Mouse (Mus musculus): ENCODE measurements around the gene Tagln2.

DNA sequence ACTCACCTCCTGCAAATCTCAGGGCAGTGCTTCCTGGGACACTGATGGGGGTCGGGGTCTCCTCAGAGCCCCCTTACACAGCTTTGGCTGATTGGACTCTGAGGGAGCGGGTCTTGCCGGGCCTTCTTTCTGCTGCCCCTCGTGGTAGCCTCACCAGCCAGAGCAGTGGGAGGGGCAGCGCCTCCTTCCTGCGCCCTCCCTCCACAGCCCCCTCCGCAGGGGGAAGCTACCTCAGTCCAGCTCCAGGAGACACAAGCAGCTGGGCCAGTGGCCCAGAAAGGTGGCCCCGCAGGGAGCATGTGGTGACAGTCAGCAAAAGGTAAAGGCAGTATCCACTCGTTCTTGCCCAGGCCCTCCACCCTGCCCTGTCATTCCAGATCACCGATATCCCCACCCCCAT is 2.4 kb upstream of the Tagln2 start:
- TF ChIP-seq CTCF (IDR thresholded peaks at IDR 0.05; ENCODE audit: low read depth, low read length) (no peak), TAL1 (conservative IDR thresholded peaks at IDR 0.05; ENCODE audit: low read depth, low read length) (no peak), GATA1 (IDR thresholded peaks at IDR 0.05; ENCODE audit: borderline replicate concordance, low read length) (no peak)

Data from G1E (cell line).